Mouse (Mus musculus): ENCODE results near the gene Nfib. TPM values are rescaled to one million over a fixed set of nuclear protein-coding genes. Genes with fewer than 3 reads are reported as not detected.

Nfib gene
- polyA plus RNA-seq, 1 experiment from 2014 or later = 59.0 TPM

DNA sequence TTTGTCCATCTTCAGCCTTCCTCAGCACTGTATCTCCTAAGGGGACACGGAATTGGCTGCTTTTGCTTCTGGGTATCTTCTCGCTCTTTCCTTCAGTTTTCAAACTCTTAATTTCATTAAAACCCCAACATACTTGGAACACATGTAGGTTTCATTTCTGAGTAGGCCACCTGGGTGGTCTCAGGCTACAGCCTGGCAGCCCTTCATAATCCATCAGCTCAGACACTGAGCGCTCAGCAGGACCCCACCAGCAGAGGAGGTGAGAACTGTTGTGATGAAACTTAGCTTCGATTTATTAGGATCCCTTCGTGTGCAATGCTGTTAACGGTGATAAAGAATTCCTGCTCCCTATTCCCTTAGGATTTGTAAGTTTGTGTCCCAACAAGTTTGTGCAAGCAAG, 8.4 kb downstream of the Nfib start:
- ATAC-seq (replicated peaks; ENCODE audit: insufficient number of reproducible peaks, low FRiP score, low TSS enrichment) = no peak
- H3K27ac ChIP-seq (ENCODE audit: low read depth, low read length) = no peak overlapping the region
- H3K4me3 ChIP-seq (ENCODE audit: low read depth, low read length) = no peak overlapping the region

DNA sequence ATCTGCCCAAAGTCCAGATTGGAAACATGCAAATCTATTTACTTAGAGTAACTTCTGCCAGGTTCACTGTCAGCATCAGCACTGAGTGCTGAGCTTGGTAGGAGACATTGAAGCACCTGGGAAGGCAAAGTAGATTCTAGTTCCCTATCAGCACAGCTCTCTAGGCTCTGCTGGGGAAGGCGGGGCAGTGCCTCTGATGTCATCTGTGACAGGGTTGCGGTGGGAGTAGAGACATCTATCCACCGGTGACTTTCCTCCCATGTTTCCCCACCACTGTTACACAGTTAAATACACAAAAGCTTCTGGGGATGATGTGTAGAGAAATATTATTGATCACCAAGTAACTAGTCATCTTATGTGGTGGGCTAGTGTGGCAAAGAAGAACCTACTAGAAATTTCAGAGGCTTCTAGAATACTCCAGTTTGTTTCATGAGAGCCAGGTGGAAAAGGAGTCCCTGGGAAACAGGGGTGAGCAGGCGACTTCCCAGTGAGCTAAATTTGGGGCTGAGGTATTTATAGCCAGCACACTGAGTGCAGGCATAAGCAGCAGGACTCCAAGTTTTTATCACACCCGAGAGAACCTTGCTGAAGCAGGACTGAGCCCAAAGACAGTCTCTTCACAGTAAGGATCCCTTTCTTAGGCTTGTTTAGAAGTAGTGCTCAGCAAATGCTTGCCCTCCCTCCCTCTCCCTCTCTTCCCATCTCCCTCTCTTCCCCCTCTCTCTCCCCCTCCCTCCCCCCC, 9.6 kb downstream of the Nfib start:
- WGBS (ENCODE audit: insufficient replicate concordance) = 43% methylated on average over 5 of the region's 5 CpGs
- Histone ChIP-seq H3K4me3 (ENCODE audit: low read depth, low read length) (no peak overlapping the region), H3K9me3 (replicated peaks; ENCODE audit: control insufficient read depth, low read length) (no peaks in the 10 kb centered on the region), H3K36me3 (ENCODE audit: control insufficient read depth, insufficient read depth, low read length) (no peaks in the 10 kb centered on the region), H3K27ac (ENCODE audit: low read depth, low read length) (peak overlapping the region; percentile 70), H3K9ac (ENCODE audit: low read depth, low read length) (no peak overlapping the region), H3K4me1 (ENCODE audit: control insufficient read depth, insufficient read depth, low read length) (peaks cover 22% of the 10 kb centered on the region), H3K27me3 (ENCODE audit: control insufficient read depth, insufficient read depth, low read length) (no peaks in the 10 kb centered on the region), H3K4me2 (peak overlapping the region; percentile 17)
- ATAC-seq (replicated peaks; ENCODE audit: insufficient number of reproducible peaks, low FRiP score, low TSS enrichment) = no peak

More for the DNA sequence above, 8.4 kb downstream of the Nfib start:
- no peaks in the 10 kb centered on the region for H3K27me3 ChIP-seq (ENCODE audit: control insufficient read depth, insufficient read depth, low read length)
- H3K9me3 ChIP-seq (replicated peaks; ENCODE audit: control insufficient read depth, low read length) = no peaks in the 10 kb centered on the region
- no peak overlapping the region for H3K9ac ChIP-seq (ENCODE audit: low read depth, low read length)
- WGBS (ENCODE audit: insufficient replicate concordance) = 52% methylated on average over 6 of the region's 6 CpGs
- no peak overlapping the region for H3K4me2 ChIP-seq
- H3K36me3 ChIP-seq (ENCODE audit: control insufficient read depth, insufficient read depth, low read length) = no peaks in the 10 kb centered on the region
- peaks cover 14% of the 10 kb centered on the region for H3K4me1 ChIP-seq (ENCODE audit: control insufficient read depth, insufficient read depth, low read length)

DNA sequence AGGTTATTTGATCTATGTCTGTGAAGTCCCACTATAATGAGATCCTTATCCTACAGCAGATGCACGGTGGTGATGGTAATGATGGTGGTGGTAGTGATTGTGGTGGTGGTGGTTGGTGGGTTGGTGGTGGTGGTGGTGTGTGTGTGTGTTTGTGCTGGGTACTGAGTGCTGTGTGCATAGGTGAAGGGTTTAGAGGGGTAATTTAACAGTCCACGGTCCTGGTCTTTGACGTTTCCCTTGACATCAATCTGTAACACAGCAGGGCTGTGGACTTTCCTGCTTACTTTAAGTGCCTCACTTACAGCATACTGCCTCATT, 13.6 kb downstream of the Nfib start:
- Histone ChIP-seq H3K4me1 (ENCODE audit: control insufficient read depth, insufficient read depth, low read length) (peaks cover 27% of the 10 kb centered on the region), H3K4me3 (ENCODE audit: low read depth, low read length) (no peak overlapping the region), H3K9ac (ENCODE audit: low read depth, low read length) (no peak overlapping the region), H3K36me3 (ENCODE audit: control insufficient read depth, insufficient read depth, low read length) (no peaks in the 10 kb centered on the region), H3K4me2 (peak overlapping the region; percentile 6; the same call in 1 of the 2 replicates), H3K27me3 (ENCODE audit: control insufficient read depth, insufficient read depth, low read length) (no peaks in the 10 kb centered on the region), H3K27ac (ENCODE audit: low read depth, low read length) (no peak overlapping the region), H3K9me3 (replicated peaks; ENCODE audit: control insufficient read depth, low read length) (no peaks in the 10 kb centered on the region)
- 22% methylated on average over 3 of the region's 3 CpGs for WGBS (ENCODE audit: insufficient replicate concordance)
- no peak for ATAC-seq (replicated peaks; ENCODE audit: insufficient number of reproducible peaks, low FRiP score, low TSS enrichment)

DNA sequence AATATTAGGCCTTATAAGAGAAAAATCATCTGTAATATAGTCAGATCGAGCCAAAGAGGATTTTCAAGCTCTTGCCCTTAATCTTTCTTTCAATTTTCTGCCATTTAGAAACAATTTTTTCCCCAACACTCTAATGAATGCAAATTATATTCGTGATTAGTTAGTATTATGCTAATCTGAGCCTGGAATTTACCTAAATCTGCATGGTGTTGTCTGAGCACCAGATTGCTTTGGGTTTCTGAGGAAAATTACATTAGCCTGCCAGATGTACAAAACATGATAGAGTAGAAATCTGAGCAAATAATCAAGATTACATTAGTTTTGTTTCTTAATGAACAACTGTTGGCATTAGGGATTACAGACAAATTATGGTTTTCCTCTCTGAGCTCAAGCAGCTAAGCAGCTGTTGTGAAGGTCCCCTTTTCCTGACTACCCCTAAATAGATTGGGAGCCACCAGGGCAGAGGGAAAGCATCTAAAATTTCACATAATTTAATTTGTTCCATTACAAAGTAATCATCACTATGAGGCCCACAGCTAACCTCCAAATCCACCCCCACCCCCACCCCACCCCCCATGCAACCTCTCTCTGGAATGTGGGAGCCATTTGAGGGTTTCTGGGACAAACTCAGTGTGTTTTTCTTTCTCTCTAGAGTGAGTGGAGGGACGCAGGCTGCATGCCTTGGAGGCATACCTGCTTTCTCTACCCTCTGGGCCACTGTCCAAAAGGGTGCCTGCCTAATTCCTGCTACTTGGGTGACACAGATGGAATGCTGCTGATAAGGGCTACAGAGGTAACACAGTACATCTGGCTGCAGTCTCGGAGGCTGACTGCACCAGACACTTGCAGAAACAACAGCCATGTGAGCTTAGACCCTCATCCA, 14.2 kb downstream of the Nfib start:
- H3K27ac ChIP-seq (ENCODE audit: low read depth, low read length) = no peak overlapping the region
- no peak overlapping the region for H3K9ac ChIP-seq (ENCODE audit: low read depth, low read length)
- no peaks in the 10 kb centered on the region for H3K9me3 ChIP-seq (replicated peaks; ENCODE audit: control insufficient read depth, low read length)
- H3K4me1 ChIP-seq (ENCODE audit: control insufficient read depth, insufficient read depth, low read length) = peaks cover 24% of the 10 kb centered on the region
- H3K27me3 ChIP-seq (ENCODE audit: control insufficient read depth, insufficient read depth, low read length) = no peaks in the 10 kb centered on the region
- WGBS (ENCODE audit: insufficient replicate concordance) = 36% methylated on average over 4 of the region's 4 CpGs
- no peaks in the 10 kb centered on the region for H3K36me3 ChIP-seq (ENCODE audit: control insufficient read depth, insufficient read depth, low read length)
- peak overlapping the region; percentile 6; the same call in 1 of the 2 replicates for H3K4me2 ChIP-seq
- H3K4me3 ChIP-seq (ENCODE audit: low read depth, low read length) = no peak overlapping the region
- ATAC-seq (replicated peaks; ENCODE audit: insufficient number of reproducible peaks, low FRiP score, low TSS enrichment) = no peak

DNA sequence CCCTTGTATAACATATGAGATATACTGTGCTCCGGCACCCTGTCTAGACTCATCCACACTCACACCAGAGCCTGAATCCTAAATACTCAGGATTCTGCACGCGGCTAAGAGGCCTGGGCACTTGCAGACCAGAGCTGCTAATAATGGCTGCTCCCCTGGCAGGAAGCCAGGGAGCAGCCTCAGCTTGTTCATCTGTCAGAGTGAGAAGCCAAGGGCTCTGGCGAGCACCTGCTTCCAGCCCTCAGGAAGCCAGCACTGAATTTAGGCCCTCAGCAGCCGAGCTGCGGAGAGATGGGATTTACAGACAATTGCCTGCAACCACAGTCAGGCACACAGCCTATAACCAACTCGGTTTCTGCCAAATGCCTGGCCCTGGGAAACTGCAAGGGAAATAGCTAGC, 15.3 kb downstream of the Nfib start:
- Histone ChIP-seq H3K4me2 (no peak overlapping the region), H3K27ac (ENCODE audit: low read depth, low read length) (peak overlapping the region; percentile 46)

DNA sequence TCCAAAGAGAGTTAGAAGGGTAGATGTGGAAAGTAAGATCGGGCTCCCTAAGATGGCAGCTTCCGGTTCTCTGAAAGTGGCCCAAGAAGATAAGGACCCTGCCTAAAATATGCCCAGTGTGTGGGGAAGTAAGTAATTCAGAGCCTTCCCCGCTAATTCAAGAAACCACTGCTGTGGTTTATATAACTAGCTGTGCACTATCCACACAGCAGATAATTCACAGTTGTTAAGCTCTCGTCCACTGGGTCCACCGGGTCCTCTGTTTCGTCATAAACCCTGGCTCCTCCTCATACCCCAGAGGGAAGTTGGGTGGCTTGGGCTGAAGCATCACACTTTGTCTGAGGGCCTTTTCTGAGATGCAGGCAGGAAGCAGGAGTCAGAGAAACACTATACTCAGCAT, 19.5 kb downstream of the Nfib start:
- Histone ChIP-seq H3K9ac (ENCODE audit: low read depth, low read length) (no peak overlapping the region), H3K36me3 (ENCODE audit: control insufficient read depth, insufficient read depth, low read length) (no peaks in the 10 kb centered on the region), H3K4me3 (ENCODE audit: low read depth, low read length) (no peak overlapping the region), H3K27ac (ENCODE audit: low read depth, low read length) (no peak overlapping the region), H3K27me3 (ENCODE audit: control insufficient read depth, insufficient read depth, low read length) (no peaks in the 10 kb centered on the region), H3K4me1 (ENCODE audit: control insufficient read depth, insufficient read depth, low read length) (0 out of 2 replicates have a peak, but pooled peaks cover 5% of the 10 kb centered on the region), H3K4me2 (no peak overlapping the region), H3K9me3 (replicated peaks; ENCODE audit: control insufficient read depth, low read length) (no peaks in the 10 kb centered on the region)
- WGBS (ENCODE audit: insufficient replicate concordance) = 82% methylated on average over 6 of the region's 6 CpGs
- no peak for ATAC-seq (replicated peaks; ENCODE audit: insufficient number of reproducible peaks, low FRiP score, low TSS enrichment)

More for the DNA sequence above, 15.3 kb downstream of the Nfib start:
- 34% methylated on average over 7 of the region's 7 CpGs for WGBS (ENCODE audit: insufficient replicate concordance)
- Histone ChIP-seq H3K9me3 (replicated peaks; ENCODE audit: control insufficient read depth, low read length) (no peaks in the 10 kb centered on the region), H3K36me3 (ENCODE audit: control insufficient read depth, insufficient read depth, low read length) (no peaks in the 10 kb centered on the region), H3K27me3 (ENCODE audit: control insufficient read depth, insufficient read depth, low read length) (no peaks in the 10 kb centered on the region), H3K9ac (ENCODE audit: low read depth, low read length) (no peak overlapping the region), H3K4me3 (ENCODE audit: low read depth, low read length) (no peak overlapping the region), H3K4me1 (ENCODE audit: control insufficient read depth, insufficient read depth, low read length) (peaks cover 20% of the 10 kb centered on the region)
- peak; percentile 27; the same call in 1 of the 2 replicates for ATAC-seq (replicated peaks; ENCODE audit: insufficient number of reproducible peaks, low FRiP score, low TSS enrichment)

DNA sequence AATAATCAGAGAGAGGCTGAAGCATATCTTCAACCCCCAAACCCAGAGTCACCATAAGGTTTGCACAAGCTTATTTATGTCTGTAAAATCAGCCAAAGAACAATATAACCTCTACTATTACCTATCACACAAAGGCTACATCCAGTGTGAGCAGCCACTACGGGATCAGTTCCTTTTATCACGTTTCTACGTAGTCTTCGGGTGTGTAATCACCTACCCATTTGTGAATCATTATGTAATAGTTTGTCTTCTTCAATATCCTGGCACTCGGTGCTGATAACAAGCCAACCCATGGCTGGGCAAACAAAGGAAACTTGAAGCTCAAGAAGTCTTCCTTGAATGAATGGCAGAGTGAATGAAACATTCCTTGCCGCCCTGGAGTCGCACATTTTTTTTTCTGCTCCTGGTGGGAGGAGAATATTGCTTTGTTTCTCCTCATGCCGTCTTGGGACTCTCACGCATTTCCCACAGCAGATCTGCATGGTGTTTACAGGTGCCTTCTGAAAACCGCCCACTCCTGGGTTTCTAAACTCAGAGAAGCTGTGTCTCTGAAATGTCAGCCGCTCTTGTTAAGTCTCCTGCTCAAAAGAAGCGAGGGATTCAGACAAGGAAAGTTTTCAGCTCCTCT, 21.3 kb downstream of the Nfib start:
- WGBS (ENCODE audit: insufficient replicate concordance) = 56% methylated on average over 12 of the region's 12 CpGs

DNA sequence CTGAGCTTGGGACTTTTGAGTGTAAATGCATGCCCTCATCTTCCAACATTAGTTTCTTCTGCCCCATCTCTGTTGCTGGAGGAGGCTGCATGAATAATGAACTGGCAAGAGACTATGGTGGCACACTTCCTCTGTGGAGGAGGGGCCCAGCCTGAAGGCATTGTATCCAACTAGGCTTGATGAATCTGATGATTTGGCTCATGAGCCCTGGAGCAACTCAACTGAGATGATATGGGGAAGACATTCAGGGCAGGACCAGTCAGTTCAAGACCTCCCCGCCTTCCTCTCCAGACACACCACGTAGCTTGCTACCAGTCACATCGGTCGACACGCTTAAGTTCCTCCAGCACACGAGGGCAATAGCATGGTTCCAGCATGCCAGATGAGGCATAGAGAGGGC, 22.0 kb downstream of the Nfib start:
- no peaks in the 10 kb centered on the region for H3K27me3 ChIP-seq (ENCODE audit: control insufficient read depth, insufficient read depth, low read length)
- H3K36me3 ChIP-seq (ENCODE audit: control insufficient read depth, insufficient read depth, low read length) = no peaks in the 10 kb centered on the region
- H3K9ac ChIP-seq (ENCODE audit: low read depth, low read length) = no peak overlapping the region
- H3K4me2 ChIP-seq = no peak overlapping the region
- H3K9me3 ChIP-seq (replicated peaks; ENCODE audit: control insufficient read depth, low read length) = no peaks in the 10 kb centered on the region
- no peaks in the 10 kb centered on the region for H3K4me1 ChIP-seq (ENCODE audit: control insufficient read depth, insufficient read depth, low read length)
- no peak overlapping the region for H3K4me3 ChIP-seq (ENCODE audit: low read depth, low read length)
- ATAC-seq (replicated peaks; ENCODE audit: insufficient number of reproducible peaks, low FRiP score, low TSS enrichment) = no peak
- no peak overlapping the region for H3K27ac ChIP-seq (ENCODE audit: low read depth, low read length)
- WGBS (ENCODE audit: insufficient replicate concordance) = 87% methylated on average over 6 of the region's 6 CpGs

More for the DNA sequence above, 21.3 kb downstream of the Nfib start:
- Histone ChIP-seq H3K27me3 (ENCODE audit: control insufficient read depth, insufficient read depth, low read length) (no peaks in the 10 kb centered on the region), H3K9ac (ENCODE audit: low read depth, low read length) (no peak overlapping the region), H3K9me3 (replicated peaks; ENCODE audit: control insufficient read depth, low read length) (no peaks in the 10 kb centered on the region), H3K4me2 (no peak overlapping the region), H3K27ac (ENCODE audit: low read depth, low read length) (no peak overlapping the region), H3K4me1 (ENCODE audit: control insufficient read depth, insufficient read depth, low read length) (no peaks in the 10 kb centered on the region), H3K36me3 (ENCODE audit: control insufficient read depth, insufficient read depth, low read length) (no peaks in the 10 kb centered on the region), H3K4me3 (ENCODE audit: low read depth, low read length) (no peak overlapping the region)
- no peak for ATAC-seq (replicated peaks; ENCODE audit: insufficient number of reproducible peaks, low FRiP score, low TSS enrichment)
